Mouse (Mus musculus): Measurements from ENCODE around the gene Pde4b. TPM values are rescaled to one million over a fixed set of nuclear protein-coding genes. Genes with fewer than 3 reads are reported as not detected.
A peak's percentile ranks its signal among the peaks of the same experiment; 100 is the strongest.

The Pde4b gene
- polyA plus RNA-seq, 1 experiment from 2014 or later = 14.6 TPM

DNA sequence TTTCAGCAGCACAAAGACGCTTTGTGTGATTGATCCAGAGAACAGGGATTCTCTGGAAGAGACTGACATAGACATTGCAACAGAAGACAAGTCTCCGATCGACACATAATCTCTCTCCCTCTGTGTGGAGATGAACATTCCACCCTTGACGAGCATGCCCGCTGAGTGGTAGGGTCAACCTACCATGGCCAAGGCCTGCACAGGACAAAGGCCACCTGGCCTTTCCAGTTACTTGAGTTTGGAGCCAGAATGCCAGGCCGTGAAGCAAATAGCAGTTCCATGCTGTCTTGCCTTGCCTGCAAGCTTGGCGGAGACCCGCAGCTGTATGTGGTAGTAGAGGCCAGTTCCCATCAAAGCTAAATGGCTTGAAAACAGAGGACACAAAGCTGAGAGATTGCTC is 517.9 kb downstream of the Pde4b start:
- no peaks in the 10 kb centered on the region for H3K9me3 ChIP-seq (ENCODE audit: control insufficient read depth, low read length)
- no peaks in the 10 kb centered on the region for H3K4me1 ChIP-seq (replicated peaks; ENCODE audit: control insufficient read depth, insufficient read depth, low read length)
- no peak overlapping the region for H3K4me2 ChIP-seq (ENCODE audit: low read length)
- H3K36me3 ChIP-seq (ENCODE audit: control insufficient read depth, insufficient read depth, low read length) = peaks cover 40% of the 10 kb centered on the region
- H3K4me3 ChIP-seq (ENCODE audit: low read depth, low read length) = no peak overlapping the region
- no peak overlapping the region for H3K9ac ChIP-seq (ENCODE audit: low read length)
- DNase-seq (ENCODE audit: low spot score) (no peak), ATAC-seq (replicated peaks; ENCODE audit: low FRiP score, low TSS enrichment, low read depth) (no peak)
- no peak overlapping the region for H3K27ac ChIP-seq (ENCODE audit: low read depth)
- H3K27me3 ChIP-seq (replicated peaks; ENCODE audit: control insufficient read depth, insufficient read depth, low read length) = no peaks in the 10 kb centered on the region
- 91% methylated on average over 8 of the region's 8 CpGs for WGBS

DNA sequence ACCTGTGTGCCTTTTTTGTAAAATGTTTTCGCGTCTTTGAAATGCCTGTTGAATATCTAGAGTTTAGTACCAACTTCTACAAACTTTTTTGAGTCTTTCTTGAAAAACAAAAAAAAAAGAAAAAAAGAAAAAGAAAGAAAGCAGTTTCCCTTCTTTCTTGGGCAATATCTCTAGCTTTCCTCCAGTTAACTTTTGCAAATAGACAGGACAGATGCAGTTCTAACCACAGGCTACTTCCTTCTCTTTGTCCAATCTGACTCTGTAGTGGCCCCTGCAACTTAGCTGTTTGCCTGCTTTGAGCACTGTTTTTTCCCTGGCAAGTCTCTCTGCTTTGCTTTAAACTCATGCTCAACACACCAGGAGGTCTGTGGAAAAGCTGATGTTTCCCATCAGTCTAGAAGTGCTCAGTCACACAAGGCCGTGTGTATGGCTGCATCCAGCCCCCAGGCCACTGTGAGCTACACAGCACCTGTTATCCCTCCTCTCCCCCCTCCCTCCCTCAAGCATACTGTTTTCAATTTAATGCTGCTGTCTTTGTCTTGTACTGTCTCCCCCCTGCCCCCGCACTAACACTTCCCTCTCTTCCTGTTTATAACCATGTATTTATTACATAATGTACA is 518.5 kb downstream of the Pde4b start:
- Histone ChIP-seq H3K36me3 (ENCODE audit: control insufficient read depth, insufficient read depth, low read length) (peaks cover 40% of the 10 kb centered on the region), H3K4me1 (replicated peaks; ENCODE audit: control insufficient read depth, insufficient read depth, low read length) (no peaks in the 10 kb centered on the region), H3K4me3 (ENCODE audit: low read depth, low read length) (no peak overlapping the region), H3K9me3 (ENCODE audit: control insufficient read depth, low read length) (no peaks in the 10 kb centered on the region), H3K27me3 (replicated peaks; ENCODE audit: control insufficient read depth, insufficient read depth, low read length) (no peaks in the 10 kb centered on the region), H3K9ac (ENCODE audit: low read length) (no peak overlapping the region), H3K4me2 (ENCODE audit: low read length) (no peak overlapping the region), H3K27ac (ENCODE audit: low read depth) (no peak overlapping the region)
- ATAC-seq (replicated peaks; ENCODE audit: low FRiP score, low TSS enrichment, low read depth) (no peak), DNase-seq (ENCODE audit: low spot score) (no peak)
- WGBS = 87% methylated on average over 4 of the region's 4 CpGs

DNA sequence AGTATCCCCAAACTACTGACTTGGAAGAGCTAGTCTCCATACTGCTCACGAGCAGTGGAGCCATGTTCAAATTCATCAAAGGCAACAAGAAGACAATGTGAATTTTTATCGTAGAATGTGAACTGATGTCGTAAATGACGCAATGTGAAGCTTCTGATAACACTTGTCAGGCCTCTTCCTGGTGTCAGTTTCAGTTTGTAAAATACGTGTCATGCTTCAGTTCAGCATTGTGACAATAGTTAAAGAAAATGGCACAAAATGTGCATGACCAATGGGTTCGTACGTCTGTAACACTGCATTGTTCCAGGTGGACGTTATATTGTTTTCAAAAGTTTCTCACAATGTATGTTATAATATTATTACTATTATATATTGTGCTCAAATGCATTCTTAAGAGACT is 519.5 kb downstream of the Pde4b start:
- H3K27me3 ChIP-seq (replicated peaks; ENCODE audit: control insufficient read depth, insufficient read depth, low read length) = no peaks in the 10 kb centered on the region
- no peak overlapping the region for H3K27ac ChIP-seq (ENCODE audit: low read depth)
- no peak overlapping the region for H3K4me3 ChIP-seq (ENCODE audit: low read depth, low read length)
- ATAC-seq (replicated peaks; ENCODE audit: low FRiP score, low TSS enrichment, low read depth) (no peak), DNase-seq (ENCODE audit: low spot score) (no peak)
- peaks cover 35% of the 10 kb centered on the region for H3K36me3 ChIP-seq (ENCODE audit: control insufficient read depth, insufficient read depth, low read length)
- no peaks in the 10 kb centered on the region for H3K4me1 ChIP-seq (replicated peaks; ENCODE audit: control insufficient read depth, insufficient read depth, low read length)
- H3K4me2 ChIP-seq (ENCODE audit: low read length) = no peak overlapping the region
- H3K9ac ChIP-seq (ENCODE audit: low read length) = no peak overlapping the region
- WGBS = 92% methylated on average over 8 of the region's 8 CpGs
- H3K9me3 ChIP-seq (ENCODE audit: control insufficient read depth, low read length) = no peaks in the 10 kb centered on the region

DNA sequence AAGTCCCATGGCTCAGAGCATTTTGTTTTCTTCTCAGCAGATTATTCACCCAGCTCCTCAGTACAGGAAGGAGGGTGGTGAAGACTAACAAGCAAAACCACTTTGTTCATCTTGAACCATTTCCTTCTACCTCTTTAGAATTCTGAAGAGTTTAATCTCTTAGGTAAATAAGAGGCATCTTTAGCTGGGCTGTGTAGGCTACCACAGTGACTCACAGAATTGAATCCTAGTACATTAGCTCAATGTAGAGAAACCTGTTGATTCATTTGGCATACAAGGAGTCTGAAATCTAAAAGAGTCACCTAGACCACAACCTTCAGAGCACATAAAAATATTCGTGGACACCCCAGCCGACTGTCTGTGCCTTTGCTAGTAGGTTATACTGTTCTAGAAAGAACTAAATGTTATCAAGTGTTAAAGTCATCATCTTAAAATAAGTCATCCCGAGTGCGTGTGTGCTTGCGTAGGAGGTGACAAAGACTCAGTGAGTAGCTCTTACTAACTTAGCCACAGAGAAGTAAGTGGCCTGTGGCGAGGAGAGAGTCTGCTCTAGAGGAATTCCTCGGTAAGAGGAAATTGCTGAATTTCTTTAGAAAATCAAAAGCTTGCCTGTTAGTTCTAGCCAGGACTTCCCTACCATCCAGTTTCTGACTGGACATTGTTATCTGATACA is 520.5 kb downstream of the Pde4b start:
- no peaks in the 10 kb centered on the region for H3K9me3 ChIP-seq (ENCODE audit: control insufficient read depth, low read length)
- H3K27ac ChIP-seq (ENCODE audit: low read depth) = no peak overlapping the region
- WGBS = 92% methylated on average over 7 of the region's 7 CpGs
- no peak for ATAC-seq (replicated peaks; ENCODE audit: low FRiP score, low TSS enrichment, low read depth)
- no peak for DNase-seq (ENCODE audit: low spot score)
- H3K4me2 ChIP-seq (ENCODE audit: low read length) = no peak overlapping the region
- H3K9ac ChIP-seq (ENCODE audit: low read length) = no peak overlapping the region
- peaks cover 26% of the 10 kb centered on the region for H3K36me3 ChIP-seq (ENCODE audit: control insufficient read depth, insufficient read depth, low read length)
- H3K4me3 ChIP-seq (ENCODE audit: low read depth, low read length) = no peak overlapping the region
- no peaks in the 10 kb centered on the region for H3K27me3 ChIP-seq (replicated peaks; ENCODE audit: control insufficient read depth, insufficient read depth, low read length)
- H3K4me1 ChIP-seq (replicated peaks; ENCODE audit: control insufficient read depth, insufficient read depth, low read length) = no peaks in the 10 kb centered on the region

DNA sequence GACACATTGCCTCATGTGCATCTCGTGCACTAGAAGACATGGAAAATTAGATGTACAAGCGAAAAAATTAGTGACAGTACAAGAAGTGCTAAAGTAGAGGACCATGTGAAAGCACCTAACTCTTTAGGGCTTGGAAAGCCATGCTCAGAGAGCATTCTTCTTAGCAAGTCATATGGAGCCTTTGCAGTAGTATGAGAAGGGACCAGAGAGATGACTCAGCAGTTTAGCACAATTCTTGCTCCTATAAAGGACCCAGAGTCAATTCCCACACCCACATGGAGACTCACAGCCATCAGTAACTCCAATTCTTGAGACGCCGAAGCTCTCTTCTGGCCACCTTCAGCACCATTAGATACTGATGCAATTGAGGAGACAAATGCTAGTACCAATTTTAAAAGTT is 525.3 kb downstream of the Pde4b start:
- peak; percentile 20 for DNase-seq (ENCODE audit: low spot score)
- Histone ChIP-seq H3K27ac (ENCODE audit: low read depth) (no peak overlapping the region), H3K4me1 (replicated peaks; ENCODE audit: control insufficient read depth, insufficient read depth, low read length) (no peaks in the 10 kb centered on the region), H3K36me3 (ENCODE audit: control insufficient read depth, insufficient read depth, low read length) (no peaks in the 10 kb centered on the region), H3K9ac (ENCODE audit: low read length) (no peak overlapping the region), H3K9me3 (ENCODE audit: control insufficient read depth, low read length) (no peaks in the 10 kb centered on the region), H3K4me2 (ENCODE audit: low read length) (no peak overlapping the region), H3K27me3 (replicated peaks; ENCODE audit: control insufficient read depth, insufficient read depth, low read length) (no peaks in the 10 kb centered on the region), H3K4me3 (ENCODE audit: low read depth, low read length) (no peak overlapping the region)
- WGBS = 88% methylated on average over 4 of the region's 4 CpGs
- ATAC-seq (replicated peaks; ENCODE audit: low FRiP score, low TSS enrichment, low read depth) = no peak

DNA sequence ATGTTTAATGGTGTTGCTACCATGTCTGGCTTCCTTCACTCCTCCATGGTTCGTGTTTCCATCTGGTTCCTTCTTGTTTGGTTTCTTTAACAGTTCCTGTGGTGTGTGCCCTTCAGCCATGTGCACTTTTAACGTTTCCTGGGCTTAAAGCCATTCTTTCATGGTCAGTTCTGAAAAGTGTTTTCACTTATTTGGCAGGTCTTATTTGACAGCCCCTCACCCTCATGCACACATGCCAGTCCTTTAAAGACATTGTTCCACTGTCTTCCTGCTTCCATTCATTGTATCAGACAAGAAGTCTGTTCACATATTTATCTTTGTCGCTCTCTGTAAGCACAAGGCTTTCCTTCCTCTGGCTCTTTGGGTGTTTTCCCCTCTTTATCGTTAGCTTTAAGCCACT is 530.4 kb downstream of the Pde4b start:
- H3K36me3 ChIP-seq (ENCODE audit: control insufficient read depth, insufficient read depth, low read length) = no peaks in the 10 kb centered on the region
- H3K9ac ChIP-seq (ENCODE audit: low read length) = no peak overlapping the region
- no peak overlapping the region for H3K27ac ChIP-seq (ENCODE audit: low read depth)
- WGBS = 56% methylated on average over 4 of the region's 4 CpGs
- H3K4me3 ChIP-seq (ENCODE audit: low read depth, low read length) = no peak overlapping the region
- H3K9me3 ChIP-seq (ENCODE audit: control insufficient read depth, low read length) = no peaks in the 10 kb centered on the region
- ATAC-seq (replicated peaks; ENCODE audit: low FRiP score, low TSS enrichment, low read depth) (no peak), DNase-seq (ENCODE audit: low spot score) (peak; percentile 25)
- no peak overlapping the region for H3K4me2 ChIP-seq (ENCODE audit: low read length)
- H3K4me1 ChIP-seq (replicated peaks; ENCODE audit: control insufficient read depth, insufficient read depth, low read length) = no peaks in the 10 kb centered on the region
- no peaks in the 10 kb centered on the region for H3K27me3 ChIP-seq (replicated peaks; ENCODE audit: control insufficient read depth, insufficient read depth, low read length)

DNA sequence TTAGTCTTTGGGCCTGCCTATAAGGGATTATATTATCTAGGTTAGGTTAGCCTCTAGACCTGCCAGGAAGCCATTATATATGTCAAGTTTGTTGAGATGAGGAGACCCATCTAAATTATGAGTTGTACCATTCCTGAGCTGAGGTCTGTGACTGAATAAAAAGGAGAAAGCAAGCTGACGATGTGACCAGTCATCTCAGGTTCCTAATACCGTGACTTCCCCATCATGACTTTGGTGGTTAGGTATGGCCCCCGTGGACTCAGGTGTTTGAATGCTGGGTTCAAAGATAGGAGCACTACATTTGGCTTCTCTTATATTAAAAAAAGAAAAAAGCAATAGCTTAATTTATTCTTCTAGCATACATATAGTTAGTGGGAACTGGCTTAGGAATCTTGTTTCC is 531.3 kb downstream of the Pde4b start:
- Histone ChIP-seq H3K4me3 (ENCODE audit: low read depth, low read length) (no peak overlapping the region), H3K27ac (ENCODE audit: low read depth) (no peak overlapping the region), H3K36me3 (ENCODE audit: control insufficient read depth, insufficient read depth, low read length) (no peaks in the 10 kb centered on the region), H3K4me1 (replicated peaks; ENCODE audit: control insufficient read depth, insufficient read depth, low read length) (no peaks in the 10 kb centered on the region), H3K9me3 (ENCODE audit: control insufficient read depth, low read length) (no peaks in the 10 kb centered on the region), H3K9ac (ENCODE audit: low read length) (no peak overlapping the region), H3K4me2 (ENCODE audit: low read length) (no peak overlapping the region), H3K27me3 (replicated peaks; ENCODE audit: control insufficient read depth, insufficient read depth, low read length) (no peaks in the 10 kb centered on the region)
- DNase-seq (ENCODE audit: low spot score) (peak; percentile 16), ATAC-seq (replicated peaks; ENCODE audit: low FRiP score, low TSS enrichment, low read depth) (no peak)
- 89% methylated on average over 3 of the region's 3 CpGs for WGBS

DNA sequence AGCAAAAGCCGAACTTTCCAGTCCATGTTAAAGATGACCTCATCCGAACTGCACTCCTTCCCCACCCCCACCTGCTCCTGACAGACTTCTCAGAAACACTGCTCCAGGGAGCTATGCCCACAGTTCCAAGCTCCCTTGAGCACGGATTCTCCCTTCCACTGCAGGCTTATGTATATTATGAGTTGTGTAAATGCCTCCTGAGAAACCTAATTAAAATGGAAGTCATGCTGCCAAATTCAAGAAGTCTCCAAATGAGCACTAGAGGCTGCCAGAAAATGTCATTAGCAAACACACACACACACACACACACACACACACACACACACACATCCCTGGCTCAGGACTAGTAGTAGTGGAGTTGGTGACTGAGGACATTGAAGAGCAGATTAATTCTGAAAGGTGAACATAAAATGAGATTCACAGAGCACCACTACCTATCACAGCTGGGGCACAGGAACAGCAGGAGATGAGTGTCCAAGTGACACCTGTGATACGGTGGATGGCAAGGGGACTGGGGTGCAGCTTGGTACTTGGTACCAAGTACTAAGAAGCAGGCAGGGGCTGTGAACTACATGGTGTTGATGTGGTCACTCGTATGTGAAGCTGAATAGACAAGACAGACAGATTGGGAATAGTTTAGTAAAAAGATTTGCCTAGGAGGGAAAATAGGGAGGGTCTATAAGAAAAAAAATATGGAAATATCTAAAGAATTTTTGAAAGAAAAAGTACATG is 533.0 kb downstream of the Pde4b start:
- 50% methylated on average over 5 of the region's 5 CpGs for WGBS
- DNase-seq (ENCODE audit: low spot score) = peak; percentile 42
- no peak overlapping the region for H3K27ac ChIP-seq (ENCODE audit: low read depth)

More for the DNA sequence above, 533.0 kb downstream of the Pde4b start:
- Histone ChIP-seq H3K9ac (ENCODE audit: low read length) (no peak overlapping the region), H3K4me3 (ENCODE audit: low read depth, low read length) (no peak overlapping the region), H3K36me3 (ENCODE audit: control insufficient read depth, insufficient read depth, low read length) (no peaks in the 10 kb centered on the region), H3K4me1 (replicated peaks; ENCODE audit: control insufficient read depth, insufficient read depth, low read length) (no peaks in the 10 kb centered on the region), H3K27me3 (replicated peaks; ENCODE audit: control insufficient read depth, insufficient read depth, low read length) (no peaks in the 10 kb centered on the region), H3K4me2 (ENCODE audit: low read length) (no peak overlapping the region), H3K9me3 (ENCODE audit: control insufficient read depth, low read length) (no peaks in the 10 kb centered on the region)
- ATAC-seq (replicated peaks; ENCODE audit: low FRiP score, low TSS enrichment, low read depth) = no peak

All from intestine, embryonic 14.5 days (tissue).